Mouse (Mus musculus) gastrocnemius, adult 2 months (tissue): ENCODE measurements around the gene Disp2. TPM values are rescaled to one million over a fixed set of nuclear protein-coding genes. Genes with fewer than 3 reads are reported as not detected.
A peak's percentile ranks its signal among the peaks of the same experiment; 100 is the strongest.

ENCODE experiments used
- DNase-seq: peaks from one replicate; pipeline ENCODE4 v3.0.0; 2022
- H3K27ac ChIP-seq: fragments of 200-600 bp; 2 replicates; pipeline ENCODE4 v1.8.1; 2022; ENCODE audit warnings: mild to moderate bottlenecking
- H3K4me3 ChIP-seq: fragments of 200-600 bp; 2 replicates; pipeline ENCODE4 v1.8.1; 2022; ENCODE audit warnings: mild to moderate bottlenecking, moderate library complexity
- CTCF ChIP-seq: fragments of 200-600 bp; IDR thresholded peaks from 2 replicates; pipeline ENCODE4 v1.8.1; 2022; ENCODE audit warnings: antibody characterized with exemption, mild to moderate bottlenecking, moderate library complexity
- intact Hi-C: fragments of 180-260 bp; cut with DNase I; formaldehyde crosslinking; loops from one replicate; pipeline ENCODE4 v1.15.1; 2025
- total RNA-seq, 2 experiments: library from RNA; stranded (reverse); gene quantifications; 2 replicates each; pipeline ENCODE4 v1.2.3; 2021

The Disp2 gene
- total RNA-seq, 2 experiments from 2014 or later: not detected

DNA sequence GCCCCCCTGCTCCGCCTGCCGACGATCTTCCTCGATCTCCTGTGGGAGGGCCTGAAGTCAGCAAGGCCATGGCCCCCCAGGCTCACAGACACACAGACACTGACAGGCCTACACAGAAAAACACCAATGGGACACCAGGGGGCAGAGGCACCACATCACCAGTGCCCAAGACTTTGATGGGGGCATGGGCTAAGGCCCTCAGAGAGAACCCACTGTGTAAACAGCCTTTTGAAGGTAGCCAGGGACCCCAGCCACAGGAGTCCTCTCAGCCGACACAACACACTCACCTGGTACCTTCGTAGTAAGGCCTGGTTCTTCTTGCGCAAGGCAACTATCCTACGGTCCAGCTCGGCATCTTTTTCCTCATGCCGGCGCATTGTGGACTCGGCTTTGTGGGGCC, 18.2 kb upstream of the Disp2 start:
- Histone ChIP-seq H3K27ac (peak overlapping the region; percentile 93), H3K4me3 (peak overlapping the region; percentile 70)
- intact Hi-C loops: loop anchor here (1.0 to 10.0 kb wide), 2 partner anchors 15 to 213 kb away; no protein-coding TSS in a partner anchor
- peak; percentile 38 for DNase-seq
- TF ChIP-seq CTCF: peak; percentile 25; the same call in 1 of the 2 replicates

DNA sequence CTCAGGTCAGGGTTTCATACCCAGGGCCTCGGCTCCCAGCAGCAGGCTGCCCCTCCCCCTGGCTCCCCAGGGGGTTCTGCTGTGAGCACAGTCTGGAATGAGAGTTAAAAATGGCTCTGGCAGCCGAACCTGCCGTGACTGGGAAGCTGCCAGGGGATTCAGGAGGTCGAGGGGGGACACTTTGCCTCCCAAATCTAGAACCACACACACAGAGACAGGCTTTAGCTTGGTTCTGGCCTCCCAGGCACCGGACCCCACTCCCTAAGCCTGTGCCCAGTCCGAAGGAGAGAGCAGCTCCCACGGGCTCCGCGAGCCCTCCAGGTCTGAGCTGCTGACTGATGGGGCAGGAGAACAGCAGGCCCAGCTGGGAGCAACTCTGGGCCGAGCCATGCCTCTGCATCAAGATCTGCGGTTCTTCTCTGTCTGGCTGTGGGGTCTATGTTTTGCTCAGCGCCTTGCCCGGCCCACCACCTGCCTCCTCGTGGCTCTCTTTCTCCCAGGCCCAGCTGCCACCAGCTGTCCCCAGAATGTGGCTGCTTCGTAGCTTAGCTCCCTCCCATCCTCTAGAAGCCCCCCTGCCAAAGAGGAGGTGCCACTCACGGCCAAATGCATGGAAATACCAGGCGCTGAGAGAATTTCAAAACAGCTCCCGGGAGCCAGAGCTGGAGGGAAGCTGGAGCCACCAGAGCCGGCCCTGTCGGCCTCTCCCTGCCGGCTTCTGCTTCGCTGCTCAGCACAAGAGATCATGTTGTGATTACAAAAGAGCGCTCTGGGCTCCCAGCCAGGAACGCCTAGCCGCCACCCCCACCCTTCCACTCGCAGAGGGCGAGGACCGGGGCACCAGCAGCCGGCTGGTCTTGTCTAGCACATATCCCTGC, 17.4 kb upstream of the Disp2 start, which contains the start of gene Ccdc9b:
Gene Ccdc9b, minus strand, starts transcription at position 756 of the 878 bp plus-strand sequence.
- peak within 1 kb of the TSS; percentile 70 for H3K4me3 ChIP-seq
- H3K27ac ChIP-seq: peak within 1 kb of the TSS; percentile 93
- TF ChIP-seq CTCF: no peak
- peak; percentile 96 for DNase-seq
- intact Hi-C loops: loop anchor here (1.0 to 10.0 kb wide), 3 partner anchors 16 to 213 kb away; no protein-coding TSS in a partner anchor

DNA sequence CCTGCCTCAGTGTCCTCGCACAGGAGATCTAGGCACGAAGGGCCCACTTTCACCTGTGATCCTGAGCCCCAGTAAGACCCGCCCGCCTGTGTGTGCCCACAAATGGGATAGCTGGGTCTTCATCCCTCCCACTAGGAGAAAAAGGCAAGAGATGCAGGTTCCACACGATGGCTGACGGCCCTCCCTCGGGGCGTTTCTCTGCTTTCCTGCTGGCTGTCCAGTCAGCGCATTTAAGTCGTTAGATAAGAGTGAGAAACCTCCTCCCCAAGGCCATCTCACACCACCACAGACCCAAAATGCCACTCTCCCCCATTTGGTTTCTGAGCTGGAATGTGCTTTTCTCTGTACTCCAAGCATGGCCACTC, 16.8 kb upstream of the Disp2 start:
- peak overlapping the region; percentile 93 for H3K27ac ChIP-seq
- H3K4me3 ChIP-seq: peak overlapping the region; percentile 70
- no peak for TF ChIP-seq CTCF
- intact Hi-C loops: loop anchor here (1.0 to 10.0 kb wide), 2 partner anchors 19 to 212 kb away; no protein-coding TSS in a partner anchor
- no peak for DNase-seq

DNA sequence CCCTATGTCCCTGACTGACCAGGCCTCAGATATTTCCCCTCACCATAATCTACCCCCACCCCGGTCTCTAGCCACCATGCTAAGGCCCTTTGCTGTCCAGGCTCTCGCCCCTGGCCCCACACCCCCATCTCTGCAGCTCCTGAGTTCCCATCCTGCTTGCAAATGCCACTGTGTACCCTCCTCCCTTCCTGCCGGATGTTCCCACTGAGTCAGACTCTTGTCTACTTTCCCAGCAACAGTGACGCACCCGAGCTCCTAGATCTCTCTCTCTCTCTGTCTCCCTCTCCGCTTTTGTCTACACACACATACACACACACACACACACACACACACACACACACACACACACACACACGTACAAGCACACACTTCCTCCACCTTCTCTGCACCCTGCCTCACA, 16.1 kb upstream of the Disp2 start:
- no peak for TF ChIP-seq CTCF
- intact Hi-C loops: loop anchor here (10.0 kb wide), 1 partner anchor 211 kb away; no protein-coding TSS in a partner anchor
- peak overlapping the region; percentile 93 for H3K27ac ChIP-seq
- peak; percentile 37 for DNase-seq
- H3K4me3 ChIP-seq: peak overlapping the region; percentile 70; the same call in 1 of the 2 replicates

DNA sequence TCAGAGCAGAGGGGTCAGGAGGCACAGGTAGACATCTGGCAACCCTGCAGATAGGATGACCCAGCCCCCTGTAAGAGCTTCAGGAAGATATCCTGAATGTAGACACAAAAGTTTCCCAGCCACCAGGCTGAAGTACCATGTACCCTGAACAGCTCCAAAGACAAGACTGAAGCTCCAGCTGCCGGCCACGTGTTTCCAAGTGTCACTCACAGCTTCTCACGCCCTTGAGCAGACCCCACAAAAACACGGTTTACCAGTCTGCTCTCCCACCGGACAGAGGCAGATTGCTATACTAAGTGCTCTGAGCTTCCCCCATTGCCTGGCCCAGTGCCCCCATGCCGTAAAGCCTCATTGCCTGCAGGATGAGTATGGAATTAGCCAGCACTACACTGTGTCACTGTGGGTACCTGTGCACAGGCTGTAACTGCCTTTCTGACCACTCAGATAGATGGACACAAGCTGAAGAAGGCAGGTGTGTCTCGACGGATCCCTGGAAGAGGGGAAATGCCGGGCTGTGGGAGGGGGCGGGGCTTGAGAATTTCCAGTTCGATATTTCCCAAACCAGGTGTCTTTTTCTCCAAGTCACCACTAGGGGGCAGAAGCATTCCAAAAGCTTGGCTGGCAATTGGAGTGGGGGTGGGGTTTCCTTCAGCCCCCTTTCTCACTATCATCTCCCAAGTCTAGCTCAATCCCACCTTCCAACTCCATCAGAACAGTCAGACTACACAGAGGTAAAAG, 15.3 kb upstream of the Disp2 start:
- H3K27ac ChIP-seq: peak overlapping the region; percentile 63
- H3K4me3 ChIP-seq: peak overlapping the region; percentile 45; the same call in 1 of the 2 replicates
- peak; percentile 71 for TF ChIP-seq CTCF
- intact Hi-C loops: loop anchor here (2.0 to 10.0 kb wide), 2 partner anchors 119 to 211 kb away; no protein-coding TSS in a partner anchor
- peak; percentile 56 for DNase-seq

DNA sequence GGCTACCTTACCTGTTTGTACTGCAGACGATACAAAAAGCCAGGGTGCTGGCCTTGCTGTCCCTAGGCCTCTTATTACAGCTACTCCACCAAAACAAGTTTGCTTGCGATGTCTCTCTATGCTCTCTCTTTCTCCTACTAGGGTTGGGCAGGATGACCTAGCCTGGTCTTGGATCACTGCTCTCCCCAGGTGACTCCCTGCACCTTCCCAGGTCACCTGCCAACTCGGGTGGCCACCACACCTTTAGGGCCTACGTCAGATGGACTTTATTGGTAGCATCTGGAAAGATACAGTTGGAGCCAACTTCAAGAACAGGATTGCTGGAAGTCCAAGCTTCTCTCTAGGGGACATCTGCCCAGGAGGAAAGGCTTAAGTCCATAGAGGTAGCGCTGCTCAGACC, 14.6 kb upstream of the Disp2 start:
- TF ChIP-seq CTCF: no peak
- Histone ChIP-seq H3K27ac (no peak overlapping the region), H3K4me3 (no peak overlapping the region)
- no peak for DNase-seq
- intact Hi-C loops: loop anchor here (2.0 to 10.0 kb wide), 2 partner anchors 118 to 210 kb away; no protein-coding TSS in a partner anchor

DNA sequence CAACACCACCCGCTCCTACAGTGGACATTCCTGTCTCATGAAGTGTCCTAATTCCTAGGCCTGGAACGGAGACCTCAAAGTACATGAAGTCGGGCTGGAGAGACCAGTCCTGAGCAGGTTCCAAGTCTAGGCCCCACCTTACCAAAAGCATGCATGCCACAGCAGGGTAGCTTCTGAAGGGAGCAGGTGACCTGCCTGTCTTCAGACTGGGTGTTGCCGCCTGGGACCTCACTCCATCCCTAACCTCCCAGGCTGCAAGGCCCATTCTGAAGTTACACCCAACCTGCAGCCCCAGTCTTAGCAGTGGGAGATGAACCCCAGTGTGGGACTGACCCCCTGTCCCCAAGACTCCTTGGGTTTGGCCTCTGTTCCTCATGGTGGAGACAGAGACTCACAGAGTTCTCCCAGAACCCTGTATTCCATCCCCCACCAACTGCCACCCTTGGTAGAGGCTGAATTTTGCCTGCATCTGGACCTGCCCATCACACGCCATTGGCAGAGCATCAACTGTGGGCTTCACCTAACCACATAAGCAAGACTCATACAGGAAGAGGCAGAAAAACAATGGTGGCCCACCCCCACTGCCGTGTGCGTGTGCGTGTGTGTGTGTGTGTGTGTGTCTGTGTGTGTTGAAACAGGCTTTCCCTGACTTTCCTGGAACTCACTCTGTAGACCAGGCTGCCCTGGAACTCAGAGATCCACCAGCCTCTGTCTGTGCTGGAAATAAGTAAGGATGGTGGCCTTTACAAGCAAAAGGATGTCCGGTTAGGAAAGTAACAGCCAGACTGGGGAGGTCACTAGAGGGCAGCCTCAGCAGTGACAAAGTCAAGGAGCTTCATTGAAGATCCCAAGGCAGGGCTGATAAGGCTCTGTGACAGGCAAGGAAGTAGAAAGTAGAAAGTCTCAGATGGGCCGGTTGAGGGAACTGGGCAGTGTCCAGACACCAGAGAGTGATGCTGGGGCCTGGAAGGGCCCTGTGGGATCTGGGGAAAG, 13.2 kb upstream of the Disp2 start:
- intact Hi-C loops: loop anchor here (10.0 kb wide), 1 partner anchor 208 kb away; no protein-coding TSS in a partner anchor
- no peak for DNase-seq
- peak; percentile 11; the same call in 1 of the 2 replicates for TF ChIP-seq CTCF
- Histone ChIP-seq H3K27ac (no peak overlapping the region), H3K4me3 (no peak overlapping the region)

DNA sequence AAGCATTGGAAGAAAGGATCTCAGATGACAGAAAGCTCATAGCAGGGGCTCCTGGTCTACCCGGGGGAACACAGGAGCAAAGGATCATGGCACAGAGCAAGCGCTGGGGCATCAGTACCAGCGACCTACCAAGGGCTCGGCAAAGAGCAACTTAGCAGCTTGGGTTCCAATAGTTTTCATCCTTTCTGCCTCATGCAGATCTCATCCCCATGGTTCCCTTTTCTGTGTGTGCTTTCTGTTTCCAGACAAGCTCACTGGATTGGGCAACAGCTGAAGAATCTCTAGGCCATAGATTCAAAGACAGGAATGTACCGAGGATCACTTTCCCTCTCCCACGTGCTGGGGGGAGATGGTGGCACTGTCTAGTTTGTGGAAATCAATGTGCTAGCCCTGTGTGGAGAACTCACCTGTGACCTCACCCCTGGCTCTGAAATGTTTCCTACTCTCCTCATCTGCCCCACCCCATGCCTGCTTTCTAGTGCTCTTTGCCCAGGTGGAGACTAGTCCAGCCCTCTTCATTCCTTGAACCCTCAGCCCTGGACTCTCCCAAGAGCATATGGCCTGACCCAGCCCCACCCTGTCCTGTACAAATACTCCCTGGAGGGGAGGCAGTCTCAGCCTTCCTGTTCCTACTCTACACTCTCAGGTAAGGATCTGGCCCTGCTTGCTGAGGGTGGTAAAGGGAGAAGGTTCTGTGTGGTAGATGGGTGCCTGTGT, 7.2 kb upstream of the Disp2 start, which contains the start of gene Phgr1:
Gene Phgr1, plus strand, starts transcription at position 612 of the 717 bp plus-strand sequence.
- Histone ChIP-seq H3K4me3 (no peak within 1 kb of the TSS), H3K27ac (no peak within 1 kb of the TSS)
- TF ChIP-seq CTCF: no peak
- DNase-seq: no peak
- intact Hi-C loops: no loop called here

DNA sequence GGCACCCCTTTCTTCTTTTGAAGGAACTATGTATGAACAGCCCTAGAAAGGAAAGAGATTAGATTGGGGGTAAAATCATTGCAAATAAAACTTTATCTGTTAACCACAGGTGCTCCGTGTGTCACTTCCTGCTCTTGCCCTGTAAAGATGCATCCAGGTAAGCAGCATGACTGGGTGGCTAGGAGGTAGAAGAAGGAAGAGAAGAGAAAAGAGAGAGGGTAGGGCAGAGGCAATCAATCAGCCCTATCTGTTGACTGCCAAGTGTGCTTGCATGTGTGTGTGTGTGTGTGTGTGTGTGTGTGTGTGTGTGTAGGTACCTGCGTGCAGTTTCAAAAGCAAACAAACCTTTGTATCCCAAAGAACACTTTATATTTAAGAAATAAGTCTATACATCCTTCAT, 5.0 kb upstream of the Disp2 start:
- TF ChIP-seq CTCF: no peak
- DNase-seq: no peak
- intact Hi-C loops: no loop called here
- Histone ChIP-seq H3K4me3 (no peak overlapping the region), H3K27ac (no peak overlapping the region)

DNA sequence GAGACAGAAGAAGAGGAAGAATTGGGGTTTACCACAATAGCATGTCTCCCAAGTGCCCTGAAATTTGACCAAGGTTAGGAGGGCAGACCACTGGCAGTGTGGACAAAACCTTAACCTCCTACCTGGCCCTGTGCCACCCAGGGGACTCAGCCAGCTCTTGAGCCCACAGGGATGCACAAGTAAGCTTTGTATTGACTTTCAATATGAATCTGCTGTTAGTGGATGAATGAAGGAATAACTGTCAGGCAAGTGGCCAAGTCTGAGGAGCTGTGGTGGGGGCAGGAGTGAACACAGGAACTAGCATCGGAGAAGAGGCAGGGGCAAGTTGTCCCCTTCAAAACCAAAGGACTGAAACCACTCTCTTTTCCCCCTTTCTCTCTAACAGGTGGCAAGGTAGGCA, 4.1 kb upstream of the Disp2 start:
- no peak for DNase-seq
- no peak overlapping the region for H3K4me3 ChIP-seq
- H3K27ac ChIP-seq: no peak overlapping the region
- intact Hi-C loops: no loop called here
- no peak for TF ChIP-seq CTCF

DNA sequence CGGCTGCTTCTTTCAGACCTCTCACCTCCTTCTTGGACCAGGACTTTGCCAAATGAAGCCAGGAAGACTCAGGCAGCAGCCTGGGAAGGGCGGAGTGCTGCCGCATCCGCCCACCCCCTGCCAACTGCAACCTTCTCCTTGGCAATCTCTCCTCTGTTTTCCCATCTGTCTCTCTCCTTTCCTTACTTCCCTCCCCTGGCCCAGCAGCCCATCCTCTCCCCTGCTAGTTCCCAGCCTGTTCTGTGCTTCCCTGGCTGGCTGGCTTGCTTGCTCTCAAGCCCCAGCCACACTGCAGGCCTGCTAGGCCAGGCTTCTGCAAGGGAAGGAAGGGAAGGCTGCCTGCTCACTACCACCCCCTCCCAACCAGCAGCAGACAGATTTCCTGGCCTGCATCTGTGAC, 3.7 kb upstream of the Disp2 start:
- DNase-seq: no peak
- intact Hi-C loops: no loop called here

More for the DNA sequence above, 3.7 kb upstream of the Disp2 start:
- H3K4me3 ChIP-seq: no peak overlapping the region
- TF ChIP-seq CTCF: no peak
- H3K27ac ChIP-seq: no peak overlapping the region; the same call in 1 of the 2 replicates
